ENCODE assay signal across 8 mouse cellular contexts in the genomic region with DNA sequence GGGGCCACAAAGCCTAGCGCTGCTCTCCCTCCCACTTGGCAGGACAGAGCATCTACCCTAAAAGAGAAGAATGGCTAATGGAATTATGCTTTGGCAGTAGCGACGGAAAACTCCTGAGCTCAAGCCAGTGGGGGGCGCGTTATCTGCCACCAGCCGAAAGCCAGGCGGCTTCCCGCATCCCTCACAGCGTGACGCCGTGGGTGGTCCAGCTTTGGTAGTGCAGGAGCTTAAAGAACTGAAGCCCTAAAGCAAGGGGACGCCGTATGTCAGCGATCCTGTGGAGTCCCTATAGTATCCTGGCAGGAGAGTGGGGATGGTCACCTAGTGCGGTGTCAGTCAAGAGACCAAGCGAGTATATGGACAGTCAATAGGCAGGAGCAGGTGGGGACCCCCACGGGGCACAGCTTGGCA.
DNase-seq lines count a peak whose midpoint lies in the region; ATAC-seq lines count a peak whose summit lies in the region.

No protein-coding gene starts in this region.

- DNase-seq in adrenal gland, postnatal 14 days = peak; percentile 77
- DNase-seq in cerebellum, postnatal 4 days (ENCODE audit: low spot score in 2 of 2) = peak; percentile 56 to 71
- peak; percentile 43 to 61 for DNase-seq in frontal cortex, postnatal 25 days (ENCODE audit: low spot score in 2 of 2)
- peak; percentile 80 for DNase-seq in hindbrain, embryonic 11.5 days (ENCODE audit: low spot score)
- DNase-seq in left cerebral cortex, adult 8-10 months (ENCODE audit: low spot score in 2 of 2) = peak; percentile 55 to 73
- DNase-seq in right cerebral cortex, adult 2 months (ENCODE audit: low spot score in 2 of 2) = peak; percentile 70 to 76
- no peak for DNase-seq in spleen, postnatal 14 days (ENCODE audit: low spot score in 2 of 2)

- no peak overlapping the region for H3K27ac ChIP-seq in hindbrain, embryonic 11.5 days (ENCODE audit: low read depth, low read length)

- ATAC-seq in hindbrain, embryonic 11.5 days (ENCODE audit: low FRiP score) = peak; percentile 72
- ATAC-seq in megakaryocyte, adult 5-6 weeks (ENCODE audit: poor library complexity, severe bottlenecking) = peak; percentile 51

- H3K9me3 ChIP-seq in hindbrain, embryonic 11.5 days (ENCODE audit: control insufficient read depth, low read length) = no peaks in the 10 kb centered on the region

- H3K4me1 ChIP-seq in hindbrain, embryonic 11.5 days (replicated peaks; ENCODE audit: control insufficient read depth, insufficient read depth, low read length) = peaks cover 5% of the 10 kb centered on the region

- 1% methylated on average over 17 of the region's 17 CpGs for WGBS in hindbrain, embryonic 11.5 days

- peak overlapping the region; percentile 50 for H3K4me2 ChIP-seq in hindbrain, embryonic 11.5 days (replicated peaks; ENCODE audit: low read depth, low read length)

- peak overlapping the region; percentile 21; the same call in 1 of the 2 replicates for H3K4me3 ChIP-seq in hindbrain, embryonic 11.5 days (ENCODE audit: low read depth, low read length)

- peak overlapping the region; percentile 11; the same call in 1 of the 2 replicates for H3K9ac ChIP-seq in hindbrain, embryonic 11.5 days (ENCODE audit: low read depth, low read length)

- H3K36me3 ChIP-seq in hindbrain, embryonic 11.5 days (ENCODE audit: control insufficient read depth, insufficient read depth, low read length) = no peaks in the 10 kb centered on the region

- peaks cover 2% of the 10 kb centered on the region; the same call in 1 of the 2 replicates for H3K27me3 ChIP-seq in hindbrain, embryonic 11.5 days (ENCODE audit: control insufficient read depth, insufficient read depth, low read length)

Comparison
In these comparisons a context has a peak if more than half of its experiments do, and no peak if none do; other contexts are left out.
1. DNase-seq: peak in adrenal gland, postnatal 14 days (single experiment), cerebellum, postnatal 4 days (2 of 2), frontal cortex, postnatal 25 days (2 of 2), hindbrain, embryonic 11.5 days (single experiment), left cerebral cortex, adult 8-10 months (2 of 2) and right cerebral cortex, adult 2 months (2 of 2); none in spleen, postnatal 14 days (0 of 2).